In the genomic region with DNA sequence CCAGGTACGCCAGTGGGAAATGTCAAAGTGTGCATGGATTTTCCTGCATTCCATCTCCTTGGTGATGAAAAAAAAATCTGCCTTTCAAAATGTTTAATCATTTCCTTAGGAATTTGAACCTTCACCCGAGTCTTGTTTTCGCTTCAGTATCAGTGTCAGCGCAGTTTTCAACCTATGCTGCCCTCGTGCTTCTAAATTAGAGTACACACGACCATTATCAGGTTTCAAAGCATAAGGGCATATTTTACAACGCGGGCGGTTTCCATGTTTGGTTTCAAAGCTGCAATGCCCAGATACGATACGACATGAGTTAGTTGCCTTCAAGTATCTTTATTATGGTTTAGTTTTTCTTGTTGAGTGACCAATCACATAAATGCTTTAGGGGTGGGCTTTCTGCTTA, we compare ENCODE assay signal across 18 mouse cellular contexts.
A peak's percentile ranks its signal among the peaks of the same experiment; 100 is the strongest.
DNase-seq lines count a peak whose midpoint lies in the region; ATAC-seq lines count a peak whose summit lies in the region.
"Had no signal": no experiment of that assay in that cellular context is flagged by ENCODE, and none has a peak within 500 bp of the region (broad histone marks: within the 10 kb centered on the region; RNA-seq: fewer than 3 reads in every experiment).

No protein-coding gene starts in this region.

- no peak overlapping the region for H3K27ac ChIP-seq in kidney, embryonic 14.5 days (ENCODE audit: low read depth, low read length)
- H3K27ac ChIP-seq in intestine, embryonic 15.5 days = no peak overlapping the region
- H3K27ac ChIP-seq: forebrain, embryonic 12.5 days; hindbrain, embryonic 14.5 days; liver, embryonic 13.5 days had no signal

- no peak overlapping the region for H3K9ac ChIP-seq in kidney, embryonic 14.5 days (ENCODE audit: low read depth, low read length)
- no peak overlapping the region for H3K9ac ChIP-seq in intestine, embryonic 15.5 days
- H3K9ac ChIP-seq: forebrain, embryonic 12.5 days; hindbrain, embryonic 14.5 days; liver, embryonic 13.5 days had no signal

- no peaks in the 10 kb centered on the region for H3K9me3 ChIP-seq in kidney, embryonic 14.5 days (ENCODE audit: control insufficient read depth, low read length)
- no peaks in the 10 kb centered on the region for H3K9me3 ChIP-seq in intestine, embryonic 15.5 days
- H3K9me3 ChIP-seq: forebrain, embryonic 12.5 days; liver, embryonic 13.5 days had no signal

- H3K4me2 ChIP-seq in kidney, embryonic 14.5 days (replicated peaks; ENCODE audit: low read depth, low read length) = no peak overlapping the region
- no peak overlapping the region; the same call in 1 of the 2 replicates for H3K4me2 ChIP-seq in intestine, embryonic 15.5 days (replicated peaks)
- H3K4me2 ChIP-seq: forebrain, embryonic 12.5 days; heart, embryonic 11.5 days; hindbrain, embryonic 14.5 days; liver, embryonic 13.5 days had no signal

- no peaks in the 10 kb centered on the region for H3K27me3 ChIP-seq in kidney, embryonic 14.5 days (ENCODE audit: control insufficient read depth, insufficient read depth, low read length)
- no peaks in the 10 kb centered on the region for H3K27me3 ChIP-seq in intestine, embryonic 15.5 days (replicated peaks)
- H3K27me3 ChIP-seq: forebrain, embryonic 12.5 days; liver, embryonic 13.5 days had no signal

- DNase-seq in kidney, adult 9 months = peak; percentile 43
- peak; percentile 7 for DNase-seq in embryo, embryonic 9.5 days (ENCODE audit: extremely low spot score)
- peak; percentile 19 for DNase-seq in mesoderm, embryonic 11.5 days (ENCODE audit: low read depth, low spot score)
- DNase-seq in urinary bladder, postnatal 4 days (ENCODE audit: low spot score in 2 of 2) = no peak
- DNase-seq in testis, postnatal 10 days (ENCODE audit: low spot score) = no peak
- DNase-seq: adrenal gland, postnatal 14 days; B cell, adult 2 months; cerebellum, adult 11-12 months; cerebellum, postnatal 25 days; heart, postnatal 14 days; left cerebral cortex, postnatal 4 days; liver, embryonic 13.5 days; lung, postnatal 10 days had no signal

- H3K36me3 ChIP-seq in kidney, embryonic 14.5 days (ENCODE audit: control insufficient read depth, insufficient read depth, low read length) = no peaks in the 10 kb centered on the region
- no peaks in the 10 kb centered on the region for H3K36me3 ChIP-seq in intestine, embryonic 15.5 days
- H3K36me3 ChIP-seq: forebrain, embryonic 12.5 days; liver, embryonic 13.5 days had no signal

- WGBS in kidney, embryonic 14.5 days = 19% methylated on average over 11 of the region's 11 CpGs
- WGBS in intestine, embryonic 15.5 days = 43% methylated on average over 11 of the region's 11 CpGs

- no peak for ATAC-seq in kidney, embryonic 14.5 days (ENCODE audit: low FRiP score, low TSS enrichment)
- ATAC-seq in intestine, embryonic 15.5 days = peak; percentile 70

- H3K4me1 ChIP-seq in kidney, embryonic 14.5 days (ENCODE audit: control insufficient read depth, insufficient read depth, low read length) = no peaks in the 10 kb centered on the region
- no peaks in the 10 kb centered on the region for H3K4me1 ChIP-seq in intestine, embryonic 15.5 days (replicated peaks)
- H3K4me1 ChIP-seq: forebrain, embryonic 12.5 days; liver, embryonic 13.5 days had no signal

- no peak overlapping the region for H3K4me3 ChIP-seq in kidney, embryonic 14.5 days (ENCODE audit: low read length)
- H3K4me3 ChIP-seq in intestine, embryonic 15.5 days (replicated peaks) = no peak overlapping the region
- H3K4me3 ChIP-seq: forebrain, embryonic 12.5 days; liver, embryonic 13.5 days had no signal

Comparison
In these comparisons a context has a peak if more than half of its experiments do, and no peak if none do; other contexts are left out.
1. DNase-seq: peak in kidney, adult 9 months (single experiment), embryo, embryonic 9.5 days (single experiment) and mesoderm, embryonic 11.5 days (single experiment); none in urinary bladder, postnatal 4 days (0 of 2) and testis, postnatal 10 days (single experiment).